Mouse (Mus musculus) urinary bladder, postnatal 36 days (tissue): Measurements from ENCODE around the gene Ppp2r5b.
A peak's percentile ranks its signal among the peaks of the same experiment; 100 is the strongest.

Experiments used
- DNase-seq, 2 experiments: peaks; one replicate each; pipeline ENCODE4 v3.0.0; 2022; ENCODE audit warnings: low spot score in 2 of 2, mixed read lengths in 1 of 2

Gene Ppp2r5b

GRCm38 (mm10) chr19:6234337-6235083, 1.2 kb downstream of the Ppp2r5b start:
- peak in 1 of 2 experiments; percentile 22 for DNase-seq

DNA sequence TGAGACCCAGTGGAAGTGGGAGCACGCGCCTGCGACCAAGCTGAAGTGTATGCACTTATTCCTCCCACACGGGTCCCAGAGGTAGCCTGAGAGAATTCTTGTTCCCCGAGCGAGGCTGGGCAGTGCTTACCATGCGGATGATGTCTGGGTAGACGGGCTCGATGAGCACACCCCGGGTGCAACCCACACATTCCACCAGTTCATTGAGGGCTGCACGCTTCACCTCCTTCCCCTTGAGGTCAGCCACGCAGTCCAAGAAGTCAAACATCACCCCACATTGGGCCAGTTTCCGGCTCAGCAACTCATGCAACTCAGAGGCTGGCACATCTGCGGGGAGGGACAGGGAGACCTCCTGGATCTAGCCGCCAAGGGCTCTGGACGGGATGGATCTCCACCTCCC, 2.0 kb downstream of the Ppp2r5b start:
- DNase-seq: no peak

DNA sequence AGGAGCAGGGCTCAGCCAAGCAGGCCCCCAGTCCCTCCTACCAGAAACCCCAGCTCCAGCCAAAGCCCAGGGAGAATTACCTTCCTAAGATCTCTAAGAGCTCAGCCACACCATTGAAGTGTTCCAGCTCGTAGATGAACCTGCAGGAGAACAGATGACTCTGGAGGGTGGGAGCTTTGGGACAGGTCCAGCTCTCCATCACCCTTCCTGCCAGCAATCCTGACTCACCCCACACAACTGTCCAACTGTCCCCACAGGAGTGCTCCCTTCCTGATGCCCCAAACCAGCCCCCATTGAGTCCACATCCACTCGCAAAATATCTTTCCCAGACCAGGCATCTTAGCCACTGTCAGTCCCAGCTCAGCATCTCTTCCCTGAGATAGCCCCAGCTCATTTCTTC, 4.6 kb downstream of the Ppp2r5b start:
- DNase-seq: no peak

- DNase-seq: no peak
These were observed 5.3 kb downstream of the Ppp2r5b start for GRCm38 (mm10) chr19:6230411-6230810.

GRCm38 (mm10) chr19:6227864-6228263, 7.8 kb downstream of the Ppp2r5b start:
- DNase-seq: no peak

- DNase-seq: no peak
These were observed 8.9 kb downstream of the Ppp2r5b start for GRCm38 (mm10) chr19:6226763-6227162.

DNA sequence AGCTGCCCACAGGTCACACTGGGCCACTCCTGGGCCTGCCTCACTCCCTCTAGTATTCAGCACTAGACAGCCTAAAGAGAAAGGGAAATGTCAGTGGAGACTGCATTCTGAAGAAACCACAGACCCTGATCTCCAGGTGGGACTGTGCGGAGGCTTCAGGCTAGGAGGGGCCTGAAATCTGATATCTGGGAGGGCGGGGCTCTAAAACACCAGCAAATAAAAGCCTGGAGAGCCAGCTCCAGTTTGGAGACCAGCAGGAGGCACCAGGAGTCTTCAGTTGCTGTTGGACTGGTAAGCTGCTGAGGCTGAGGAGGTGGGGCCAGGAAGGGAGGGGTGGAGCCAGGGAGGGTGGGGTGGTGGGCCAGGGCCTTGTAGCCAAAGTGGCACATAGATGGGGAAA, 9.5 kb downstream of the Ppp2r5b start, which contains the start of gene Gpha2:
Gpha2 (plus strand) TSS at position 246 of the 400 bp plus-strand sequence.
- DNase-seq: no peak

DNA sequence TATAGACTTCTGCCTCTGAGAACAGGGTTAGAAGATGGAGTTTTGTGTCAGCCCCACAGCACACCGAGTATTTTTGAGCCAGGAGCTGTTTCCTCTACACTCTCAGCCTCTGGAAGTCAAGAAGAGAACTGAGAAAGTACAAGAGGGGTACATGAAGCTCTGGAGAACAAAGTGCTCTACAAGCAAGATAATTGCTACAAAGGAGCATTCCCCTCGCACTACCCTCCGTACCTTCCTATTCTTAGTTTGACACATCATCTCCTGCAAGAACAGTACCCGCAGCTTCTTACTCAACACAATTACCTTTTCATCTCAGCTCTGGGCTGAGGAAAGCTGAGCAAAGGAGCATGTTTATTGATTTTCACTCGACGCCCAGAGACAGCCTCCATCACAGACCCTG, 17.1 kb downstream of the Ppp2r5b start:
- DNase-seq: no peak

GRCm38 (mm10) chr19:6216046-6216705, 19.5 kb downstream of the Ppp2r5b start:
- DNase-seq: no peak

DNA sequence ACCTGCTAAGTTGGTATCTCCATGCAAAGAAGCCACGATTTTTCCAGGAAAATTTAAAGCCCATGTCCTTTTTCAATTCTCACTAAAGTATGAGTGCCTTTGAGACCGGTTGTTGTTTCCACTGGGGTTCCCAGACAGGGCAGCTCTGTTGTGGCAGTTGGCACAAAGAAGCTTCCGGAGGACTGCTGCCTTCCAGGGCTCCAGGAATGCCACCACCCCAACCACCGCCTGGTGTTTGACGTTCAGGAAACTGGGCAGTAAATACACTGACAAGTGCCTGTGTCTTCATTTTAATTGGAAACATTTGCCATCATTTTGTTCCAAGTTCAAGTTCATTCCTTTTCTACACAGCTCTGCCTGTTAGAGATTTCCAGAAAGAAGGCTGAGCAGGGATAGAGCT, 29.0 kb downstream of the Ppp2r5b start:
- DNase-seq: no peak

- no peak for DNase-seq
These were observed 31.4 kb downstream of the Ppp2r5b start for GRCm38 (mm10) chr19:6204265-6204664.

- no peak for DNase-seq
These were observed 51.5 kb downstream of the Ppp2r5b start, which contains the start of gene Majin for GRCm38 (mm10) chr19:6184131-6184530. Majin (plus strand) TSS chr19:6184388.

- no peak for DNase-seq
These were observed 53.1 kb downstream of the Ppp2r5b start for GRCm38 (mm10) chr19:6182534-6182933.

DNA sequence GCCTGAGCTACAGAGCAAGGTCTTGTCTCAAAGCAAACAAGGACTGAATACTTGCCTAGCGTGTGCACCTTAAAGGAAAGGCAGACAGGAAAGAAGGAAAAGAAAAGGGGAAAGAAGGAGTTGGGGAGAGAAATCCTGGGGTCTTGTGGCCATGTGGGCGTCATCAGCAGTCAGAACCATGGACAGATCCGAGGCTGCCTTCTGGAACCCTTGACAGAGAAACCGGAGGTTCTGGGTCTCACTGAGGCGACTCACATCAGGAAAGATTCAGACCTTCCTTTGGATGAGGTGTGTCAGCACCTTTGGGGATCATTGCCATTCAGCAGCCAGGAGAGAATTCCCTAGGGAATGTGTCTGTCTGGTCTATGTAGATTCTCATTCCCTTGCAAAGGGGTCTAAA, 54.0 kb downstream of the Ppp2r5b start:
- DNase-seq: no peak

DNA sequence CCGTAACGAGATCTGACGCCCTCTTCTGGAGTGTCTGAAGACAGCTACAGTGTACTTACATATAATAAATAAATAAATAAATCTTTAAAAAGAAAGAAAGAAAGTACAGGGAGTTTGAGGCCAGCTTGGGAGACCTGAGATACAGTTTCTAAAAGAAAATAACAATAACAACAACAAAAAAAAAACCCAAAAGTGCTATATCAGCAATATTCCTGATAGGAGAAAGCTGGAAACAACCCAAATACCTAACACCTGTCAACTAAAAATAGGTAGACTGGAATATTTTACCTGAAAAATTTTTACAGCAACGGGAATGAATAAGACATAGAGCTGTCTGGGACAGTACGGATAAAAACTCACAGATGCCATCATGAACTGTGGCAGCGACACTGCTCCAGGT, 56.9 kb downstream of the Ppp2r5b start:
- no peak for DNase-seq
